Mouse (Mus musculus): Measurements from ENCODE around the gene Ccdc9b.

DNA sequence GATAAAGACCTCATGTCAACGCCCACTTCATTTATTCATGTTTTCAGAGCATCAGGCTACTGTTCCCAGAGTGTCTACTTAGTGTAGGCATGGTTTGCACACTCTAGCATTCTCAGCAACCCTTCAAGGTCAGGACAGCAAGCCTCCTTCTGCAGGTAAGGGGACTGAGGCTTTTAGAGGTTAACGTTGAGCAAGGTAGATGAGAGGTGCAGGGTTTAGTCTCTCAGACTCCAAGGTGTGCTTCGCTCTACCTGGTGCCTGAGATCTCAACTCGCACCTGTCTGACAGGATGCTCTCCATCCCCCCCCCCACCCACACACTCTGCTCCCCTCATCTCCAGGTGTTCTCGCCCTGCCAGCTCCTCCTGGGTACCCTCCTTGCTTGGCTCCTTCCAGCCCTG is 8.3 kb downstream of the Ccdc9b start:
- TF ChIP-seq EP300 (IDR thresholded peaks at IDR 0.05; ENCODE audit: low read depth) (no peak), CTCF (IDR thresholded peaks at IDR 0.05; ENCODE audit: low read depth) (no peak)

Measured in liver, embryonic 14.5 days (tissue).